Mouse (Mus musculus): ENCODE measurements around the gene Kcnip1.

Kcnip1 gene

DNA sequence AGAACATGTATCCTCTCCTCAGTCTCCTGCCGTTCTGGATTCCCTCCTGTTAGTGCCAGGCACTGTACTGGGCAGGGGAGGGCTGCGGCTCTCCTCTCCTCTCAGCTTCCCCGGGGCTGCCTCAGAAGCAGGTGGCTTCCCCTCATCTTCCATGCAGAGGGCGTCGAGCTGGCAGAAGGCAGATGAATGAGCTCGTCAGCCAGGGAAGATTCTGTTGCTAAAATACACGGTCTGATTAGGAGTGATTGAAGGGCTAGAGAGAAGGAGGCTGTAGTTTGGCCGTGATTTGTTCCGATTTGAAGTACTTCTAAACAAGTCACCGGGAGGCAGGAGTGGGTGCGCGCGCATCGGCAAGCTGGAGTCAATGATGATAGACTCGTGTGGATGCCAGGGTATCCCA, 236.3 kb downstream of the Kcnip1 start:
- no peak for DNase-seq (ENCODE audit: low spot score)

DNA sequence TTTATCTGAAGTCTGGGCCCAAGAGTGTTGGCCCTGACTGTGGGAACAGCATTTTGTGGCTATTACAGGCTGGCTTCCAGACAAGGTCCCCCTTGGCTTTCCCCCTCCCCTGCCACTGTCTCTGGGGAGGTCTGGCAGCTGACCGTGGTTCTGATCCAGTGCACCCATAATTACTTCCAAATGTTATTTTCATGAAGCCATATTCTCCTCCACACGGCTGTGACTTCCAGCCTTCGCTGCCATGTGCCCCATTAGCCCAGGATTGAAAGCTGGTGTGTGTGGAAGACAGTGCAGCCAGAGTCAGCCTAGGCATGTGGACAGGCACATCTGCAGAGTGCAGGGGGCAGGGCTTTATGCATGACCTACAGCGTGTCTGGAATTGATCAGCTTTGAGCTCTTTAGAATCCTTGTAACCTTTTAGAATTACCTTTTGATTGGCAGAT, 240.5 kb downstream of the Kcnip1 start:
- no peak for DNase-seq (ENCODE audit: low spot score)

DNA sequence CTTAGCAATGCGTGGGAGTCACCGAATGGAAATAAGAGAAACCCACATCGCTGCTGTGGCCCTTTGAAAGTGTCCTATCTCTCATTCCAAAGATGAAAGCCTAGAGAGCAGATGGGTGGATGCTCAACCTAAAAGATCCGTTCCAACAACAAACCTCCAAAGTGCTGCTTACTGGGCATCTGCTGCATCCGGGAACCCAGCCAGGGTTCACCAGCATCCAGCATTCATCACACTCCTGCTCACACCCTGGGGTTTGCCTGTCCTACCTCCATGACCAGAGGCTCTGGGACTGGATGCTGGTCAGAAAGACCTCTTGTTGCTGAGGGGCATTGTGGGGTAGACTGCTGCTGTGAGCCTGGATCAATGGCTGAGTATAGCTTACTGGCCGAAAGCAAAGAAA, 241.4 kb downstream of the Kcnip1 start:
- DNase-seq (ENCODE audit: low spot score) = no peak

DNA sequence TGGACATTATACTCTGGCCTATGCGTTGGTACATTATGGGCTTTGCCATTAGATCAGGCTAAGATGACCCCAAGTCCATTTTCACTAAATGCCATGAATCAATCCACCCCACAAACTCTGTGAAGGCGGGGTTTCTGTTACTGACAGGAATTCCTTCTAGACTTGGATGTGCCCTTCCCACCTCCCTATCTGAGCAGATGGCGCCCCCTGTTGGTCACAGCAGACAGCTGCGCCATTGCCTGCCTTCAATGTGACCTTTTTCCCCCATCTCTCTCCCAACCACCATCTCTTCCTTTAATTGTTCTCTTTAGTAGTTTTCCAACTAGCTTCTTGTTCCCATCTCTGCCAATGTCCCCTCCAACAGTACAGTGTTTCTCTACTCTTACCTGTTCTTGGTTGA, 243.0 kb downstream of the Kcnip1 start:
- DNase-seq (ENCODE audit: low spot score) = no peak

DNA sequence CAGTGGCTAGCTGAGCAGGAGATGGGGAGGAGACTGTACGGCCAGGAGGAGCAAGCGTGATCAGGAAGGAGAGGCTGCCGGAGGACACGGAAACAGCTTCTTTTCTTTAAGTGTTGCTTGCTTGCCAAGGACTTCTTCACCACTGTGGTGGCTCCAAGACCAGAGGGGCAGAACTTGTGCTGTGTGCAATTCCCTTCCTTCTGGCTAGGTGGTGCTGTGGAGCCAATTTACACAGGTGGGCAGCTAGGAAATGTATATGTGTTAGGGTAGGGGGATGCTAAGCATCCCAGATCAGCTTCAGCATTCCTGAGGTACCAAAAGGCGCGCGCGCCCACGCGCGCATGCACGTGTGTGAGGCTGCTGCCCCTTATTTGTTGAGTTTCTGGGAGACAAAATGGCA, 243.5 kb downstream of the Kcnip1 start:
- no peak for DNase-seq (ENCODE audit: low spot score)

DNA sequence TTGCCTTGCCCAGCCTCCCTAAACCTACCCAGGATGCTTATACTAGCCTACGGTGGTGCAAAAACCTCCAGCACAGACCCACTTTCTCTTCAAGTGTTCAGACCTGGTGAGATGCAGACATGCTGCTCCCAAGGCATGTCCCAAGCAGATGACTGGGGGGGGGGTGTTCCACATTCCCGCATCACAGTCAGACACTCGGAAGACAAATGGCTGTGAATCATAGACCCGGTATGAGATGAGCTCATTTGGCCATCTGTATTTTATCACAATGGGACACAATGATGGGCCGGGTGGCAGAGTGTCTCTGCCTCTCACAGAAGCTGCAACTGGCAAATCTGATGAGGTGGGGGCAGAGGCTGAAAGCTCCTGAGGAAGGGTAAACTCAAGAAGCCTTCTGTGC, 244.2 kb downstream of the Kcnip1 start:
- DNase-seq (ENCODE audit: low spot score) = no peak

DNA sequence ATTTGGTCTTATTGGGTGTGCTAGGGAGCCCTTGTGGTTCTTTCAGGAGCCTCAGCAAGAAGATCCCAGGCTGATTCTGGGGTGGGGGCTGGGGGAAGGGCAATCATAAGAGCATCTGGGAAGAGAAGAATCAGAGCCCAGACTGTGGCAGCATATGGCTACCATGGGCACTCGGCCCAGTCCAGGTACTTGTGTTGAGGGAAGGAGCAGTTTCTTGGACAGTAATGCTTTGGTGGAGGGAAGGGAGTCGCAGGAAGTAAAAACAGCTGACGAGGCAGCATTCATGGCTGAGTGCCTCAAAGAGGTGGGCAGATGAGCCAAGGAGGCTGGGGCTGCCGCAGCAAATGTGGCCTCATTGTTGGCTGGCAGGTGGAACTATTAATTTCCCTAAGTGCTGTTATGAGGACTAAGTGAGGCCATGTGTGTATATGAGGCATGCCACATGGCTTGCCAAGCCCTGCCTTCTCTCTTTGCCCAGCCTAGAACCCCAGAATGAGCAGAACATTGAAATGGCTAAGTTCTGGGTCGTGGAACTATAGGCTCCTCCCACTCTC, 245.5 kb downstream of the Kcnip1 start:
- no peak for DNase-seq (ENCODE audit: low spot score)

DNA sequence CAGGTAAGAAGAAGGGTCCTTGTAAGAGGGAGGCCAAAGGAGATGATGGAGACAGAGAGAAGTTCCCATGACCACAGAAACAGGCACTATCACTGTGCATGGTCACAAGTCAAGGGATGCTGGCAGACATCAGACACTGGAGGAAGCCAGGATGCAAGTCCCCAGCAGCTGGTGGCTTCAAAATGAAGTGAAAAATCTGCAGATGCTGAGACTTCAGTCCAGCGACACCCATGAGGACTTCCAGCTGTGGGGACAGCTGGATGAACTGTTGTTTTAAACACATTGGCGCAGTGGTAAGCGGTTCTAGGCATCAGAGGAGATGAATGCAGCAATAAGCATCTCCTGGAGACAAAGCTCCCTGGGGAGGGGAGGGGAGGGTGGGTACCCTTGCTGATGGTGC, 246.6 kb downstream of the Kcnip1 start:
- no peak for DNase-seq (ENCODE audit: low spot score)

DNA sequence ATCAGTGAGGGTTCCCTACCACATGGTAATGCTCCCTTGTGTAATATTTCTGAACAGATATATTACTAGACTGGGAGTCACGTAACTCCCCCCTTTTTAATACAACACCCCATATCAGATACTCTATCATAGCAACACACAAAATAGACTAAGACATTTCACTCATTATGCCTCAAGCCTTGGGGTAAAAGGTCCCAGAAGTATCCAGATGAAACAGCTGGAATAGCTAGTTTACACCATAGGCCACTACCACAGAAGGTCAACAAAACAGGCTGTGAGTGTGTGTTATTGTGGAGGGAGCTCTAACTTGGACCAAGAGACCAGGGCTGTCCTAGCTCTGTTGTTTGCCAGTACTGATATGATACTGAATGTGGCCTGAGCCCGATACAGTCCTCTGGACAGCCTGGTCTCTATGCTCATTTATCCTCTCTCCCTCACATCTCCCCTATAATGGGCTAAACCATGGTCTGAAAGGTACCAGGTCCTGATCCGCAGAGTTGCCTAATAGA, 247.1 kb downstream of the Kcnip1 start:
- DNase-seq (ENCODE audit: low spot score) = no peak

DNA sequence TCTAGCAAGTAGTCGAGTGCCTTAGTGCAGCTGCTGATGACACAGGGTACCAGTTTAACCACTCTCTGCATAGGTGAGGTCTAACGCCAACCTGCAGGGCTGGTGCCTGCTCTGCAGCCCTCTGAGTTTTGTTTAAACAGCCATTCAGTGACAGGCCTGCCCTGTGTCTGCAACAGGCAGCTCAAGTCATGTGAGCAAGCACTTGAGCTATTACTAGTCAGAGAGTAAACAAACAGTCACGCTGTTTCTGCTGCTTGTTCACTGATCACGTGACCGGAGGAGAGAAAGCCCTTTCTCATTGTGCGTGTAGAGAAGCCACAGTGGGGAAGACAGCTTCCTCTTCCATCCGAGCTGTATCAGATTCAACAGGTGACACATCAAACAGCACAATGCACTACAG, 248.5 kb downstream of the Kcnip1 start:
- no peak for DNase-seq (ENCODE audit: low spot score)

DNA sequence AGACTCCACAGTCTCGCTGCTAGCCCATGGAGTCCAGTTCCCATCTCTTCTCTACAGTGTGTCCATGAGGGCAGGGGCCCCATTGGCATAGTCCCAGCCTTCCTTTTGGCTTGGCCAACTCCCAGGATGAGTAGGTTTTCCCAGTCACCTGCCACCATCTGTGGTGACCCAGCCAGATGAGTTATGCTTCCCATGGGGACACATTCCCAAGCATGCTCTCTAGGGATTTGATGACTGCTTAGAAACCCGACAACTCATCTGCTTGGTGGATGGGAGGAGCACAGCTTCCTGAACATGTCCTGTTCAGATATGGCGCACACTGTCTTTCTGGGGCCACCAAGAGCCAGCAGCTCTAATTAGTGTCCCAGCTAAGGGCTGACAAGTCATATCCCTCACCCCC, 252.8 kb downstream of the Kcnip1 start:
- no peak for DNase-seq (ENCODE audit: low spot score)

DNA sequence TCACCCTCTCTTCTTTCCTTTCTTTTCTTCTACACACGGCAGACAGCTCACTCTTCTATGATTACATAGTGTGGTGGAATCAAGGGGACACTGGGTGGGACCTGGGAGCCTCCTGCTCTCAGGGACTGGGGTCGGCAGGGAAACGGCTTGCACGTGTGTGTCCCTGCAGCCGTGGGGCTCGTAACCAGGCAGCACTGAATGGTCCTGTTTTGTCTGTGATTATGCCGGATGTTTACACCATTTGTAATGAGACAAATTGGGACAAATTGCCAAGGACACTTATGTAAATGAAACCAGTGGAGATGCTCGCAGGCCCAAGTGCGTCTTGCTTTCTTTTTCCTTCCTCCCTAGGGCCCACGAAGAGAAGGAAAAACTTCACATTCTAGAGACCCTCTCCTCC, 256.5 kb downstream of the Kcnip1 start:
- no peak for DNase-seq (ENCODE audit: low spot score)

DNA sequence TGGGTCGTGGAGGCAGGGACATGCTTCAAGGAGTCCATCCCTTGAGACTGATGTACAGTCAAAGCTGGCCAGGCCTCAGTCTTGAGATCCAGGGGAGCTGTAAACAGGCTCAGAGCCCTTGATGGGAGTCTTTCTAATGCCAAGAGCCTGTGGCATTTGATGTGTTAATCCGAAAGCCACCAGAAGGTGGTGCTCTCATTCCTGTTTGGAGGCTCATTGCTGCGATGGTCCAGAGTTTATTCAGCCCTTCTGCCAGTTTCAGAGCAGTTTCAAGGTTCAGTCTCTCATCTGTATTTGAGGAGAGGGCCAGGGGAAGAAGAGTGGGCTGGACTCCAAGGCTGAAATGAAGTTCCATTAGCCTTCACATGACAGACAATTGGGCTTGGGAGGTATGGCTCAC, 259.7 kb downstream of the Kcnip1 start:
- peak; percentile 64 for DNase-seq (ENCODE audit: low spot score)

DNA sequence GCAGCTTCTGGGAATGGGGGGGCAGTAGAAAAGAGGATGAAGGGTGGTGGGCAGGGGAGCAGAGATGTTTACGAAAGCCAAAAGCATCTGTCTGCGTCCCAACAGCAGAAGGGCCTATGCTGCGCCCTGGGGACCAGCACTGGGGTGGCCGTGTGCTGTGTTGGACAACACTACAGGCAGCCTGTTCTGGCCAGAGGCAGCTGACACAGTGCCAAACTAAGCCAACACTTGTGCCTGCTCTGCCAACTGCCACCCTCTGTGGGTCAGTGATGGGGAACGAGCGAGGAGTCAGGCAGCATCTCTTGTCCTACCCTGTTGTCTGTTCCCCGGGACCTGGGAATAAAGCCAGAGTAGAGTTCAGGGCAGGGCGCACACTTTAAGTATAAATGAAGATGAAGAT, 260.6 kb downstream of the Kcnip1 start:
- no peak for DNase-seq (ENCODE audit: low spot score)

DNA sequence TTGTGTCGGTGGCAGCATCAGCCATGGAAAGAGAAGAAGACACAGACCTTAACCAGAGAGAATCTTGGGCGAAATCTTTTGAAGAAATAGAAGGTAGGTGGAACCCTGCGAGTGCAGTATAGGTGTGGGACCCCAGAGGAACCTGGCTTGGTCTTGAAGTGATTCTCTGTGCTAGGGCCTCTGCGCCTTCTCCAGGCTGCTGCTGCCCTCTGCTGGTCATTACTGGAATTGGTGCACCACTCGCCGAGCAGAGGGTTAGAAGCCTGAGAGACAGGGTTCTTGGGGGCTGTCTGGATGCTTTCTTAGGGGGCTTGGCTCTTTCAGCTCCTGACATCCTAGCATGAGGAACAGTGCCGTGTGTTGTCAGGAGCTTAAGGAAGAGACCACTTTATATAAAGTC, 271.7 kb downstream of the Kcnip1 start:
- DNase-seq (ENCODE audit: low spot score) = peak; percentile 64

DNA sequence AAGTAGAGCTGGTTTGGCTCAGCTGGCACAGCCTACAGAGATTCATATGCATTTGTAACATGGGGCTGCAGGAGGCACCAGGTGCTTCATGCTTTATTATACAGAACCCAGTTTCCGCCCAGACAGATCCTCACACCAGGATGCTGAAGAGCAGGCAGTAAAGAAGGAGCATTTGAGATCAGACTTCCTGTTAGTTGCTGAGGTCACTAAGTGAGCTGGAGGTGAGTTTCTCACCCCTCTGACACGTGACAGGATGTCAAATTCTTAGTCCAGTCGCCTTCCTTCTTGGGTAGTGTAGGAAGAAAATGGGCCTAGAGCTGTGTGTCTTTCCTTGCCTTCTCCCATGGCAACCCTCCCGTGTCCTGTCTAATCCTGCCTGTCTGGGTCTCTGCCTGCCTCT, 286.2 kb downstream of the Kcnip1 start:
- no peak for DNase-seq (ENCODE audit: low spot score)

DNA sequence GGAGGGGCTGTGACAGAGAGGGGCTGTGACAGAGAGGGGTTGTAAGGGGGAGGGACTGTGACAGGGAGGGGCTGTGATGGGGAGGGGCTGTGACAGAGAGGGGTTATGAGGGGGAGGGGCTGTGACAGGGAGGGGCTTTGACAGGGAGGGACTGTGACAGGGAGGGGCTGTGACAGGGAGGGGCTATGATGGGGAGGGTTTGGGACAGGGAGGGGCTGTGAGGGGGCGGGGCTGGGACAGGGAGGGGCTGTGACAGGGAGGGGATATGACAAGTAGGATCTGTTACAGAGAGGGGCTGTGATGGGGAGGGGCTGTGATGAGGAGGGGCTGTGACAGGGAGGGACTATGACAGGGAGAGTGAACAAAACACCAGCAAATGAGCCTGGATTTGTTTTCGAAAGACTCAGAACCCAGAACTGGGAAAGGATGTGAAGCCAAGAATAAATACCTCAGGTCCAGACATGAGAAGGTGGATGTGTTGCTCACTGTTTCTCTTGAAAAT, 290.9 kb downstream of the Kcnip1 start:
- DNase-seq (ENCODE audit: low spot score) = no peak

DNA sequence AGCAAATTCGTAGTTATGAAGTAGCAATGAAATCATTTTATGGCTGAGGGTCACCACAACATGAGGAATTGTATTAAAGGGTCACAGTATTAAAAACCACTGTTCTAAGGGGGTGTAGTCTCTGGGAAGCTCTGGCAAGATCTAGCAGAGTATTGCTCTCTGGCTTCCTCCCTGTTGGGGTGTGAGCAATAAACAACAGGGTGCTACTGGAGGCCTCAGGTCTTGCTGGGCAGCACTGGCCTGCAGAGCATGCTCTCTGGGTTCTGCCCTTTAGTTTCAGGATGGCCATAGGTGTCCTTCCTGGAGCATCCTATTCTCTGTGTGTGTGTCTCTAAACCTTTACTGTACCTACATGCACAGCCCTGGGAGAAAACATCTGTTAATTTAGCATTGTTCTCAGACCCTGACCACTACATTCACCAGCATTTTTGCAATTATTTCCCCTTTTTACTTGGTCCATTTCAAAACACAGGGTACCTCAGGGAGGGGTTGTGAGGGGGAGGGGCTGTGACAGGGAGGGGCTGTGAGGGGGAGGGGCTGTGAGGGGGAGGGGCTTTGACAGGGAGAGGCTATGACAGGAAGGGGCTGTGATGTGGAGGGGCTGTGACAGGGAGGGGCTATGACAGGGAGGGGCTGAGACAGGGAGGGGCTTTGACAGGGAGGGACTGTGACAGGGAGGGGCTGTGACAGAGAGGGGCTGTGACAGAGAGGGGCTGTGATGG, 291.6 kb downstream of the Kcnip1 start:
- no peak for DNase-seq (ENCODE audit: low spot score)

DNA sequence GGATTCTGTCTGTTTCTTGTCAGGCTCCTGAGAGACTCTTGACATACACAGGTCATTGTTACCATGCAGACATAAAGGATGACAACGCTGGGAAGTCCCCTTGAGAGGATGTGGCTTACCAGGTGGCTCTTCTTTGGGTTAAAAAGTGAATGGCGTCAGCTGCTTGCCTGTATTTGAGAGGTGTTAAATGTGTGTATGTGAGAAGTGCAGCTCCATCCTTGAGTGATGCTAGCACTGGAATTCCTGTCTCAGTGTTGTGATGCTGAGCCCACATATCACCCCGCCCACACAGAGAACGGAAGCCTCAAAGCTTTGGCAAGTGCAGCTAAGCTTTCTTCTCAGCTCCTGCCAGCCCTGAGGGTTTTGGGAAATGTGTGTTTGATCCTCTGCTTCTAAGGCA, 292.2 kb downstream of the Kcnip1 start:
- no peak for DNase-seq (ENCODE audit: low spot score)

DNA sequence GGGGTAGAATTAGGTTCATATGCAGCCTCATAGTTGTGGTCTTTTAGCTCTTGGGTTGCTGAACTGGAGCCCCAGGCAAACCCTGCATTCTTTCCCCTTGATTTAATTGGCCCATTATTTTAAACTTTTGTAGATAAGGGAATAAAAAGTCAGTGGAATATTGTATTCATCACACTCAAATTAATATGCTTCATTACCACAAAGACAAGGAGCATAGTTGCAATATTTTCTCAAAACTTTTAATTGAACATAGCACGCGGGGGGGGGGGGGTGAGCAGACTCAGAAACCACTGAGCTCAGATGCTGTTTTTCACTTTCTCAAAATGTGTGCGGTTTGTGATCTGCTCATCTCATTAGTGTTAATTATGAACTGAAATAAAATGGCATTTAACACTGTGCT, 302.8 kb downstream of the Kcnip1 start:
- DNase-seq (ENCODE audit: low spot score) = no peak

DNA sequence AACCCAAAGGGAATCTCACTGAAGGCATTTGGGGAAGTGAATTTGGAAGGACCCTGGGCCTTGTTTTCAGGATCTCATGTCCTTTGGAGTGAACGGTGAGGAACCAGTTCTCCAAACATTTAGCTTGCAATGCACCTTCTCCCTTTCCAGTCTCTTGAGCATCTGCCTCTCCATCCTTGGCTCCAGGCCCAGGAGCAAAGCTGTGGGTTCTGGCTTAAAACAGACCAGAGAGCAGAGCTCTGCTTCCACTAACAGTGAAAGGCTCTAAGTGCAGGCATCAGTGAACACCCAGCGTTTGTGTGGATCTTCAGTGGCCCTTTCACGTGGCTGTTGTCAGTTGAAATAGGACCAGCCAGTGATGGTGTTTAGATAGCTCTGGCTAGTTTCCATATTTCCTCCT, 307.0 kb downstream of the Kcnip1 start:
- no peak for DNase-seq (ENCODE audit: low spot score)

DNA sequence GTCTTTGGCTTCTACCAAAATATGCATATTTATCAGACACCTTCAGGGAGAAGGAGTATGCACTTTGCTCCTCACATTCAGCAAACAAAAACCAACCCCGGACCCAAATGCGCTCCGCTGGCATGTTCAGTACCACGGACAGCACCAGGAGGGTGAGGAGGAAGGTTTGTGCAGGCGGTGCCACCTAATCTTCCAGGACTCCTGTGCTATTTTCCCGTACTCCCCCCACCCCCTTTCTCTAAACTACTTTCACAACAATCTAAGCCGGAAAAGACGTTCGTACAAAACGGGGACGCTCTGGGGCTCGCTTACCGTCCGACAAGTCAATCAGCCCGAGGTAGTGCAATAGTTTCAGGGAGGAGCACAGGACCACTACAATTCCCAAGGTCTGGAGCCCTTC, 312.8 kb downstream of the Kcnip1 start:
- DNase-seq (ENCODE audit: low spot score) = peak; percentile 59

DNA sequence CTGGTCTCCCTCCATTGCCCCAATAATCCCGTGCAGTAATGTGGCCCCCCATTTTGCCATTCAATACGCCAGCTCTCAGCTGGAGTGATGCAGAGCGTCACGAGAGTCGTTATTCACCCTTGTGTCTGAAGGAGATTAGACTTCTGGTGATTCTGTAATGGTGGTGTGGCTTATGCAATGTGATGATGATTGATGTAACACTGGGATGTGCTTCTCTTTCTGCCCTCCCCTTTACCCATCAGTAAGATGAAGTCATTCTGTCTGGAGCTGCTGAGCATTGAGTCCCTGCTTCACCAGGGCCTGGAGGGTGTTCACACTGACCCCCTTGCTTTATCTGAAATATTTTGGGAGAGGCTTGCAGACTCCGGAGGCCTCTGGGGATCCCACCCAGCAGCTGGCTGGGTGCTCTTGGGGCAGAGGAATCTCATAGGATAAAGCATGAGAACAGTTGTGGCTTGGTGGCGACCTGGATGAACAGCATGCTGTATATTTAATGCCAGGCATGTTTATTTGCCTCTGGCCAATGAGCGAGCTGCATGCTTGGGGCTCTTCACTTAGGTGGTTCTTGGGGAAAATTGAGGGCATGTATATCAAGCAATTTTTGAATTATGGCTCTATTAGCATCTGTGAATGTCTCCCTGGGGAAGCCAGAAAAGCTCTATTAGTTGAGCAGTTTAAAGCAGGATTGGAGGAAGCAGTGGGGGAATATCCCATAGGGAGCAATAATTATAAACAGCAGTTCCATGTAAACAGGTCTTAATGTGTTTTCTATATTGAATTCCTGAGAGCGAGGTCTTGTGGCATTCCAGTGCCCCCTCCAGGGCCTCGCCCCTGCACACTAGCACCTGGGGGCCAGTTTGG, 322.6 kb downstream of the Kcnip1 start:
- DNase-seq (ENCODE audit: low spot score) = no peak

All from ovary, postnatal 14 days (tissue).